Mouse (Mus musculus) cerebellum, adult 8-10 months (tissue): Measurements from ENCODE around the gene Ccr3.
"Not testable (repeated sequence)": the region's sequence is repeated elsewhere in the genome, so short reads cannot be mapped to it uniquely, and the experiment has no call there.

Experiments used
- DNase-seq: peaks from one replicate; pipeline ENCODE4 v3.0.0; 2022

The Ccr3 gene

DNA sequence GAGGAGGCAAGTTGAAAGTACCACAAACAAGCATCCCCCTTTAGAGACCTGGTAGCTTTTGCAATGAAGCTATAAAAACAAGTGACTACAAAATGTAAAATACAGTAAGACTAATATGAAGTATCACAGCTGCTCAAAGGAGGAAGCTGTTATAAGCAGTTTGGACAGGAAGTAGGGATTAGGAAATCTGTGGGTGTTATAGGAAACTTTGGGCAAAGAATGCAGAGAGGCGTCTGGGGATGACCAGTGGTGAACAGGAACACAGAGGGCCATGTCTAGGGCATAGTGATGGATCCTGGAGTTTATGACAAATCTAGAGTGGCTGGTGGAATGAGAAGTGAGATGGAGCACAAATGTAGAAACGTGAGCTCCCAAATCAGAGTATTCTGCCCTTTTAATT lies 31.8 kb downstream of the Ccr3 start:
- no peak for DNase-seq

DNA sequence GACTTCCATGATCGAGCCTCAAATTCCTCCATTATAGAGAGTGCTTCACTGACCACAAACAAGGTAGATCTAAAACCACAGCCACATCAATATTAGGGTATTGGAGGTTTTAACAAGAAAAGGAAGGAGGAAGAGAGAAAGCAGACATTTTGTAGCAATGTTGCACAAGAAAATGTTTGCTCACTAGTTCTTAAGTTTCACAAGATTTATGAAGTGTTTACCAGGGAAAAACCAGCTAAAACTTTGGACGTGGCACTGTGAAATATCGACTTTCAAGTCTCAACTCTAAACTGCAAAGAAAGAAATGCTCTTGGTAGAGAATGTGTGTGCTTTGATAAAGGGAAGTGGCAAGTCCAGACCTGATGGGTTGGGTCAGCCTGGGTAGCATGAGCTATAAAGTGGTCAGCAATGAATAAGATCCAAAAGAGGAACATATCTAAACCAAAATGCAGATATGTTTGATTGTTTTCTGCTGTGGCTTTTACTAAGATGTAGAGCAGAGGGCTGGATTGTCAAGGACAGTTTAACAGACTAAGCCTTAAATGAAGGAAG lies 34.5 kb downstream of the Ccr3 start:
- no peak for DNase-seq

DNA sequence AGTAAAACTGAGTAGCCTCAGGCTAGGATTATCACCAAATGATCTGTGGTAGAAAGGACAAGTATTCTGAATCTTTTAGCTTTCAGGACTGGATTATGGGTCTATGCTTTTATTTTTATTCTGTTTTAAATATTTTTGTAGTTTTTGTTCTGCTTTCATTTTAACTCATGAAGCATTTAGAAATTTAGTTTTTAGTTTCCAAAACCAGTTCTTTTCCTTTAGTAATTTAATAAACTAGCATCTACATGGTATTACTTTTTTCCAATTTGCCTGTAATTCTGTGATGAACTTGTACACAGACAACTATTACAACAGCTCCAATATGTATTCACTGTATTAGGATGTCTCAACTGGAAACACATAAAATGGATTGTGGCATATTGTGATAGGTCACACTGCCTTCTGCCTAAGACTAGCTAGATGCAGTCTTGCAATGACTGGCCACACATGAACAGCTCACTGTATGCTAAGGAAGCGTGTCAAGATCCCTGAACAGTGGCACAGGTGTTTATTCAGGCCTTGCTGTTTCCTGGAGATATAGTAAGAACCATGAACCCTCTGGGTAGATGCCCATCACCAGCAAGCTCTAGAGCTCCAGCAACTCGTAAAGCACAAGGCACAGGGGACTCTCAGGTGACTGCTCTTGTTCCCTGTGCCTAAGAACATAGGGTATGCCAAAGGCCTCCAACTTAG lies 38.0 kb downstream of the Ccr3 start:
- no peak for DNase-seq

DNA sequence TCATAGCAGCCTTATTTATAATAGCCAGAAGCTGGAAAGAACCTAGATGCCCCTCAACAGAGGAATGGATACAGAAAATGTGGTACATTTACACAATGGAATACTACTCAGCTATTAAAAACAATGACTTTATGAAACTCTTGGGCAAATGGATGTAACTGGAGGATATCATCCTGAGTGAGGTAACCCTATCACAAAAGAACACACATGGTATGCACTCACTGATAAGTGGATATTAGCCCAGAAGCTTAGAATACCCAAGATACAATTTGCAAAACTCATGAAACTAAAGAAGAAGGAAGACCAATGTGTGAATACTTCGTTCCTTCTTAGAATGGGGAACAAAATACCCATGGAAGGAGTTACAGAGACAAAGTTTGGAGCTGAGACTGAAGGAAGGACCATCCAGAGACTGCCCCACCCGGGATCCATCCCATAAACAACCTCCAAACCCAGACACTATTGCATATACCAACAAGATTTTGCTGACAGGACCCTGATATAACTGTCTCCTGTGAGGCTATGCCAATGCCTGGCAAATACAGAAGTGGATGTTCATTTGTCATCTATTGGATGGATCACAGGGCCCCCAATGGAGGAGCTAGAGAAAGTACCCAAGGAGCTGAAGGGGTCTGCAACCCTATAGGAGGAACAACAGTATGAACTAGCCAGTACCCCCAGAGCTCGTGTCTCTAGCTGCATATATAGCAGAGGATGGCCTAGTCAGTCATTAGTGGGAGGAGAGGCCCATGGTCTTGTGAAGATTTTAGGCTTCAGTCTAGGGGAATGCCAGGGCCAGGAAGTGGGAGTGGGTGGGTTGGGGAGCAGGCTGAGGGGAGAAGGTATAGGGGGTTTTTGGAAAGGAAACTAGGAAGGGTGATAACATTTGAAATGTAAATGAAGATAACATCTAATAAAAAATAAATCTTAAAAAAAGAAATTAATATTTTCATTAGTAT lies 40.0 kb downstream of the Ccr3 start:
- DNase-seq = not testable (repeated sequence)

DNA sequence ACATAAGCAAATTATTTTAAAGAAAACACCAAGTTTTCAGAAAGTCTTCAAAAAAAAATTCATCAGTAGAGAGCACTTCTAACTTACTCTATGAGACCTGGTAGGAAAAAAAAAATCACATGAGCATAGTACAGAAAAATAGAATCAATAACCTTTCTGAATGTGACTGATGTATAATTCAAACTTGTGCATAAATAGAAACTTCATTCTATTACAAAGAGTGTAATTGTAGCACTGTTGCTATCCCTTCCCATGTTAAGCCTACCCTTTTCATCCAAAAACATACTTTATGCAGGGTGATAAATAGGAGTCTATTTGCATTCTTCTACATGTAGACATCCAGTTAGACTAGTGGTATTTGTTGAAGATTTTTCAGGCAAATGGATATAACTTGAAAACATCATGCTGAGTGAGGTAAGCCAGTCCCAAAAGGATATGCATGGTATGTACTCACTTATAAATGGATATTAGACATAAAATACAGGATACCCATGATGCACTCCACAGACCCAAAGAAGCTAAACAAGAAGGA lies 44.9 kb downstream of the Ccr3 start:
- DNase-seq = no peak

DNA sequence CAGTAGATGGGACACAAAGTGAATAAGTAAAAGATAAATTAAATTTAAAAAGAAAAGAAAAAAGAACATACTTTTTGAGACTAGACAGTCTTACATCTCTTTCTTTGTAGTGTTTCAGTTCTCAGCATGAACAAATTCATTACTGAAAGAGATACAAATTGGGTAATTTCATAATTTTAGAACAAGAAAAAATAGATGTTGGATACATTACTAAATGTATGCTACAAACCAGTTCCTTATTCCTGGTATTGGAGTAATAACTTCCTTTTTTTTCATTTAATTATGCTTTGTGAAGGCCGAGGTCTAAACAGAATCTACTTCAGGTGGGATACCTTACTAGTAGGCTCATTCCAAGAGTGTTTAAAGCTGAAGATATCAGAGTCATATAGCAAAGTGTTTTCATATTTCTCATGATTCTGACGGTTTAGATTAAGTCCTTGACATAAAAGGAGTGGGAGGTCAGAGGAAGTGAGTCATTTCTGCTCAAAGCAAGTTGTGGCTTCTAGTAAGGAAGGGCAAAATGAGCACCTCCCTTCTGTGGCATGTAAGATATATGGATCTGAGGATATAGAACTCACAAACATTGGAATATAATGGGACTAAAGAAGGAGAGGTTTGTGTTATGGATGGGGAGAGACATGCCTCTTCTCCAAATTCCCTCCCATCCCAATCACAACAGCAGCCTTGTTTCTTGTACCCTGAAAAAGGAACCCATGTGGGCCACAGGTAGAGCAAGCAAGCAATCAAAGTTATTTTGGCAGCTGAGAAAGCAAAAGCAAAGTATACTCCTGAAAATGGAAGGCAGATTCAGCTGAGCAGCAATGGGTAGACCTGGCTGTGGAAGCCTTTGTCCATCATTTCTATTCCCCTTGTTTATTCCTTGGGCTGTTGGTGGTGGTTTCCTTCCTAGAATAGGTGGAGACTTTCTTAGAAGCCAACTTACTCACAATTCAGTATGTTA lies 46.6 kb downstream of the Ccr3 start:
- DNase-seq = no peak

DNA sequence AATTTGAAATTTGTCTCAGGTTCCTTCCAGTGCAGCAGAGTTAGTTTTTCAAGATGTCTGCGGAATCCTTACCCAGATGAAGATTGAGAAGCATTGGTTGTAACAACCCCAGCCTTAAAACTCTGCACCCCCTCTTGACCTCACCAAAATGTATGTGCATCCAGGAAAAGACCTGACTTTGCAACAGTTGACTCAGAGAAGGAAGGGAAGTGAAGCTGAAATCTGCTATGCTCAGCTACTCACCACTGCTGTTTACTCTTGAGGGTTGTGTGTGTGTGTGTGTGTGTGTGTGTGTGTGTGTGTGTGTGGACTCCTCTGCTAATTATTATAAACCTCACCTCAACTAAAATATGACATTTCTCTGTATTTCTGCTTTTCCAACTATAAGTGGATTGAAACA lies 49.7 kb downstream of the Ccr3 start:
- no peak for DNase-seq

DNA sequence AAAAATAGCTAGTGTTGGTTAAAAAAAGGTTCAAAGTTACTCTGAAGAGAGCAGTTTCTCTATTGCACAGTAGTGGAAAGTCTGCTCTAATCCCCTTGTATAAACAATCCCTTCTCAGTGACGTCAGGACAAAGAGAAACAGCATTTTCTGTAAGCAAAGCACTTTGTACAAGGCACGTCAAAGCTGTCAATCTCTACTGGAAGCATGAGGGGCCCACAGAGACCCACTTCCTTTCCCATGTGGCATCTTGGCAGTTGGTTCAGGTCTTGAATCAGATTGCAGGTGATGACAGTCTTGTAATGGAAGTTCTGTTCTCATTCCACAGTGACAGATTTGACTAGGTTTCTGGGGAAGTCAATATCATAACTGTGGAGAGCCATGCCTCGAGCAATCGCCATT lies 58.0 kb downstream of the Ccr3 start:
- no peak for DNase-seq

DNA sequence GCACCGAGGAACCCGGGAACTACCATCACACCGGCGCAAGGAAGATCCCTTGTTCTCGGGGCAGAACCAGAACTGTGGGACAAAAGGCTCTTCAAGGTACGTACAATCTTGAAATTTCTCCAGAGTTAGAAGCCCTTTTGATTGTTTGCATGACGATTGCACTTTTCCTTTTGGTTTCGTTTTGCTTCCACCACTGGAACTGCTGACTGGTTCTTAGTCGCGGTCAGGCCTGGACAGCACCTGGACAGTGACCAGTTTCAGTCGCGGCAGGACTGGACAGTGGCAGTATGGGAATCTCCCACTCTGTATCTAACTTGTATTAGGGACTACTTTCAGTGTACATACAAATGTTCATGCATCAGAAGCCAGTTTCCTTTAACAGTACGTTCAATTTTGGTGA lies 58.7 kb downstream of the Ccr3 start:
- not testable (repeated sequence) for DNase-seq
